Mouse (Mus musculus) layer of hippocampus, adult 2 months (tissue): Measurements from ENCODE around the gene Gpr146. TPM values are rescaled to one million over a fixed set of nuclear protein-coding genes. Genes with fewer than 3 reads are reported as not detected.
A peak's percentile ranks its signal among the peaks of the same experiment; 100 is the strongest.

Source experiments
- DNase-seq, 2 experiments: peaks; one replicate each; pipeline ENCODE4 v3.0.0; 2022; ENCODE audit warnings: low spot score in 2 of 2
- H3K27ac ChIP-seq: fragments of 200-600 bp; 2 replicates; pipeline ENCODE4 v1.8.1; 2022
- H3K4me3 ChIP-seq: fragments of 200-600 bp; 2 replicates; pipeline ENCODE4 v1.8.1; 2022; ENCODE audit warnings: mild to moderate bottlenecking
- CTCF ChIP-seq: fragments of 200-600 bp; conservative IDR thresholded peaks from 2 replicates; pipeline ENCODE4 v1.8.1; 2022; ENCODE audit warnings: antibody characterized with exemption, mild to moderate bottlenecking, moderate library complexity
- total RNA-seq, 2 experiments: library from RNA; stranded (reverse); gene quantifications; 2 replicates each; pipeline ENCODE4 v1.2.3; 2021

Gpr146 gene
- total RNA-seq, 2 experiments from 2014 or later = 11.5 to 12.8 TPM

DNA sequence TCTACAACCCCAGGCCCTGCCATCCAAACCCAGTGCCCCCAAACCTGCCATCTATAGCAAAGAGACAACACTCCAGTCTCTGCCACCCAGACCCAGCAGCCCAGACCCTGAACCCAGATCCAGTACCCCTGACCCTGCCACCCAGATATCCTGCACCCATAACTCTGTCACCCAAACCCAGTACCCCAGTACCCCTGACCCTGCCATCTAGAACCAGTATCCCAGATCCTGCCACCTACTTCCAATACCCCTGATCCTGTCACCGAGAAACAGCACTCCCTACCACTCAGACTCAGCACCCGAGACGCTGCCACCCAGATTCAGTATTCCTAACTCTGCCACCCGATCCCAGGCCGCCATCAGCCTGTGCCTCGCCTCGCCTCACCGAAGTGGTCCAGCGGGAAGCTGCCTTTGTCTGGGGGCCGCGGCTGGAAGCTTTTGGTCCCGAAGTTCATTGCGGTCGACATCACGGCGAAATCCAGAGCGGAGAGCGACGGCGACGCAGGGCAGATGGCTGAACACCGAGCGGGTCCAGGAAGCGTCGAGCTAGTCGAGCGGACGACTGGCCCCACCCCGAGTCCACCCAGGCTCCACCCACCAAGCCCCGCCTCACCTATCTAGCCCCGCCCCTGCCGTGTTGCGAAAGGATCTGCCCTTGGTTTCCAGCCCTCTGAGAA is 32.7 kb upstream of the Gpr146 start:
- TF ChIP-seq CTCF = peak; percentile 15; the same call in 1 of the 2 replicates
- H3K27ac ChIP-seq = peak overlapping the region; percentile 92
- H3K4me3 ChIP-seq = peak overlapping the region; percentile 76
- peak; percentile 90 to 92 for DNase-seq

DNA sequence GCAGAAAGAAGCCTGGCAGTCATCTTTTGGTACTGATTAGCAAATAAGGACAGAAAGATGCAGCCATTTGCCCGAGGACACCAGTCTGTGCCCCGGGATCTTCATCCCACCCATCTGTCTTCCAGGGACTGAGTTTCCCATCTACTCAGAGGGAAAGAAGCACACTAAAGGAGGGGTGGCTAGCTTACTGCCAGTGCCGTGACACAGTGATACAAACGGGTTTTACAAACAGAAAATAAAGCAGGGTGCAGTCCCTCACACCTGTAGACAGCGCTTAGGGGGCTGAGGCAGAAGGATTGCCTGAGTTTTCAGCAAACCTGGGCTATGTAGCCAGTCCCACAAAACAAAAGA is 32.2 kb upstream of the Gpr146 start:
- Histone ChIP-seq H3K4me3 (peak overlapping the region; percentile 76), H3K27ac (peak overlapping the region; percentile 77)
- no peak for DNase-seq
- TF ChIP-seq CTCF = no peak

DNA sequence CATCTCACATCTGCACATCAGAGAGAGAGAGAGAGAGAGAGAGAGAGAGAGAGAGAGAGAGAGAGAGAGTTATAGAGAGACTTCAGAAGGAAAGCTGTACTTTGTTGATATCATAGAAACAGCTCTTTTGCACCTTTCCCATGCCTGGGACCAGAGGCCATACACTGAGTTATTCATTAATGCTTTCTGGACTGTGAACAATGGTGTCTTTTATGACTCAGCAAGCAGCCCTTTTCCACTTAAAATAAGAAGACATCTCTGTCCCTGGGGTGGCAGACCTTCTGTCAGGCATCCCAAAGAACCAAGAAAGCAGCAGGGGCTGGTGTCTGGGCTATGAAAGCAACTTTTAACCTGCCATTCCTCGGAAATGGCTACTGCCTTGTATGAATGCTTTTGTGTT is 30.3 kb upstream of the Gpr146 start:
- H3K4me3 ChIP-seq = no peak overlapping the region
- TF ChIP-seq CTCF = no peak
- H3K27ac ChIP-seq = no peak overlapping the region
- DNase-seq = no peak

DNA sequence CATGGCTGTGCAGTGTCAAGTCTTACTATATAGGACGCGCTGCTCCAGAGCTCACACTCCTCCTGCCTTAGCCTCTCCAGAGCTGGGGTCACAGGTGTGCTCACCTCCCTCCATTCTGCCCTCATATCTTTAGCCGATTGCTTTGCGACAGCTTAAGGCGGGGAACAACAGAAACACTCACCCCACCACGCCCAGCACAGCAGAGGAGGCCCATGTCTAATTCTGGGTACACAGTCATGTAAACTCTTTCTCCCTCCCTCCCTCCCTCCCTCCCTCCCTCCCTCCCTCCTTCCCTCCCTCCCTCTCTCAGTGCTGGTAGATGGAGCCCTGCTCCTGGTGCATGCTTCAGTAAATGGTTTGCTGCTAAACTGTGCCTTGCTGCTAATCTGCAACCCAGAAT is 27.8 kb upstream of the Gpr146 start:
- TF ChIP-seq CTCF = no peak
- DNase-seq = no peak

DNA sequence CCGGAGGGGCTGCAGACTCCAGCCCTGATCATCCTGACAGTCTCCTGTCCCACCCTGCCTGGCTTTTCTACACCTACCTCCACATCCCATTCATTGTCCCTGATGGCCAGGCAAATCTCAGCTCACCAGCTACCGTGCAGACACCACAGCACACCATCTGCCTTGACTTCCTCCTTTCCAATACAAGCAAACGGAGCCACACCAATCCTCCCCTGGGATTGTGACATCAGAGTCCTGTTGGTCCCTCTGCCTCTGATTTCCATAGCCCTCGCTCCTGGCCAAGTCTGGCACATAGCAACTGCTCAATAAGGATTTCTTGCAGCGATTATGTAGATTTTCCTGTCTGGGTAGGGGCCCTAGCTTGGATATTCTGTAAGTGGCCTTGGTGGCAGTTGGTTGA is 26.4 kb upstream of the Gpr146 start, which contains the start of gene Cox19:
Cox19 (minus strand) TSS at position 285 of the 400 bp plus-strand sequence.
- DNase-seq = no peak
- H3K27ac ChIP-seq = no peak within 1 kb of the TSS
- TF ChIP-seq CTCF = no peak
- no peak within 1 kb of the TSS for H3K4me3 ChIP-seq

More for the DNA sequence above, 27.8 kb upstream of the Gpr146 start:
- Histone ChIP-seq H3K4me3 (no peak overlapping the region), H3K27ac (no peak overlapping the region)

DNA sequence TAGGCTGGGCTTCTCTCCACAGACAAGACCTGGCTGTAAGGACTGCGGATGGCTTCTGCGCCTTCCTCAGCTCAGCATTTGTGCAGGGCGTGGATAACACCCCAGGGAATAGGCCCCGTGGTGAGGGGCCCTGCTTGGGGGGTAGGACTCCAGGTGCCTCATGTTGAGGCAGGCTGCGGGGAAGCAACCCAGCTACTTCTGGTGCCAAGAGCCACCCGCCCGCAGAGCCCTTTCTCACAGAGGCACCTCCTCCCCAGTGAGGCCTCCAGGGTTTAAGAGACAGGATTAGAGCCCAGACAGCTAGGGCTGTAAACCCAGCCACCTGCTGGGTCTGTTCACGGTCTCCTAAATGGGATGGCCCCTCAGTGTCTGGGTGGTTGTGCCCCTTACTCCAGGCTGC is 25.9 kb upstream of the Gpr146 start:
- DNase-seq = no peak
- Histone ChIP-seq H3K4me3 (no peak overlapping the region), H3K27ac (no peak overlapping the region)
- no peak for TF ChIP-seq CTCF

DNA sequence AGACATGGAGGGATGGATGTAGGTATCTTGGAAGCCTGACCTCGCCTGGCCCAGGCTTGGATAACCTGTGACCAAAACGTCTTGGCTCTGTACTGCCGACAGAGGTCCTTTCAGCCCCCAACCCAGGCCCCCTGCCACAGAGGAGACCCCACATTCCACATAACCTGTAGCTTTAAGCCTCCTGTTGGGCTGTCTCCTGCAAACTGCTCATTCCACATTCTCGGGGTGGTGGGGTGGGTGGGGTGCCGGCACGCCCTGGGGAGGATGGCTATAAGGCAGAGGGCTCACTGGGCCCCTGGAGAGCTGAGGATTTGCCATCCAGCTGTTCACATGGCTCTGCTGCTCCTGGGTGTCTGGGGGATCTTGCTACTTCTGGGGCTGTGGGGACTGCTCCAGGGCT is 25.2 kb upstream of the Gpr146 start, which contains the start of gene Cyp2w1:
Cyp2w1 (plus strand) TSS at position 301 of the 400 bp plus-strand sequence.
- DNase-seq = no peak
- no peak for TF ChIP-seq CTCF
- H3K4me3 ChIP-seq = no peak within 1 kb of the TSS
- no peak within 1 kb of the TSS for H3K27ac ChIP-seq

DNA sequence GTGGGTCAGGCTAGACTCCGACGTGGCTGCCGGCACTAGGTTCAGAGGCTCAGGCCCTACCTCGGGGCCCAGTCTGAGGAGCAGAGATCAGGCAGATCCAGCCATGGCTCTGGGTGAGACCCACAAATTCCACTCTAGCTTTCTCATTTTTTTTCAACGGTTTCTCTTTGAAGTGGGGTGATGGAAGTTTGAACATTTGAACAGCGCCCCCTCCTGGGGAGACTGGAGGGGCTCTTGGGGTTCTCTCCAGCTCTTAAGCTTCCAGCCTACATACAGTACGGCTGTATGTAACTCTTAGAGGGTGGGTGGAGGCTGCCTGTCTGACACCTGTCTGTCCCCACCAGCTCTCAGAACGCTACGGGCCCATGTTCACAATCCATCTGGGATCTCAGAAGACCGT is 24.0 kb upstream of the Gpr146 start:
- DNase-seq = peak in 1 of 2 experiments; percentile 42
- peak; percentile 75 for TF ChIP-seq CTCF
- Histone ChIP-seq H3K27ac (no peak overlapping the region), H3K4me3 (no peak overlapping the region)

DNA sequence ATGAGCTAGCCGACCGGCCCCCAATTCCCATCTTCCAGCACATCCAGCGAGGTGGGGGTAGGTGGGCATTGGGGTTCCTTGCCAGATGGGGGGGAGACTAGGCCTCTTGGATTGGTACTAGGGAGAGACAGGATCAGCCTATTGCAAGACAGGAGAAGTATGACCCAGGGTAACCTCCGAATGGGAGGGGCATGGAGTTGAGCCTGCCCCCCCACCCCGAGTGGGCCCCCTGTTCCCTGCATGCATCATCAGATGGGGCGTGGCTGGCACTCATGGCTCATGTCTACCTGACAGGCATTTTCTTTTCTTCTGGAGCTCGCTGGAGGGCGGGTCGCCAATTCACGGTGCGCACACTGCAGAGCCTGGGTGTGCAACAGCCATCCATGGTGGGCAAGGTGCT is 23.6 kb upstream of the Gpr146 start:
- DNase-seq = no peak
- TF ChIP-seq CTCF = no peak
- H3K27ac ChIP-seq = no peak overlapping the region

DNA sequence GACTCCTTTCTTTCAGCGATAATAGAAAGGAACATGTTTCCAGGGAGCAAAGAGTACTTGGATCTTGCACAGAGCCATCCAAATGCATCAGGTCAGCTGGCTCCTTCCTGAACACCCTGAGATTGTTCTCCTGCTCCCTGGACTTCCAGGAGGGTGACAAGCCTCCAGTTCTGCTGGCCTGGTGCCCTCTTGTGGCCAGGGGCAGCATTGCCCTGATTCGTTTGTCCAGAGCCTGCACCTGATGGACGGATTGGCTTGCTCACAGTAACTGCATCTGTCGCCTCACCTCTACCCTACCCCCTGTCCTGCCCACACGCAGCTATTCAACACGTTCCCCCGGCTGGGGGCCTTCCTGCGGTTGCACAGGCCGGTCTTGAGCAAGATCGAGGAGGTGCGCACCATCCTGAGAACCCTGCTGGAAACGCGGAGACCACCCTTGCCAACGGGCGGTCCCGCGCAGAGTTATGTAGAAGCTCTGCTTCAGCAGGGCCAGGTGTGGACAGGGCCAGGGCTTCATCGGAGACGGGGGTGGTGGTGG is 22.2 kb upstream of the Gpr146 start:
- DNase-seq = peak; percentile 76 to 87

More for the DNA sequence above, 23.6 kb upstream of the Gpr146 start:
- no peak overlapping the region for H3K4me3 ChIP-seq

DNA sequence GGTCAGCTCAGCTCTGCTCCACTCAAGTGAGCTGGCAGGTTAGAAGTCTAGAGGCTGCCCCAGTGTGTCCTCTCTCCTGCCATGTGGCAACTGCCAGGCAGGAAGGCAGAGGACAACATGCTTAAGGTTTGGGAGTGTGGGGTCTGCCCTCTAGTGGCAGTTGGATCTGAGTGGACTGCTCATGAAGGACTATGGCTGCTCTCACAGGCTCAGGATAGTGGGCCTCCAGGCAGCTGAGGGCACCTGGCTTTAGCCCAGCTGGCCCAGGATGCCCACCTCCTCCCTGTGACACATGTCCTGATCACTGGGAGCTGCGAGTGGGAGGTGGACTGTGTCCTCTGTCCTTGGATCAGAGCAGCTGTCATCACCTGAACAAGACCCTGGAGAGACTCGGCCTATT is 18.8 kb upstream of the Gpr146 start:
- DNase-seq = no peak
- Histone ChIP-seq H3K27ac (peak overlapping the region; percentile 73), H3K4me3 (no peak overlapping the region)
- peak; percentile 77 for TF ChIP-seq CTCF

More for the DNA sequence above, 22.2 kb upstream of the Gpr146 start:
- peak; percentile 95 for TF ChIP-seq CTCF
- Histone ChIP-seq H3K27ac (no peak overlapping the region), H3K4me3 (no peak overlapping the region)

DNA sequence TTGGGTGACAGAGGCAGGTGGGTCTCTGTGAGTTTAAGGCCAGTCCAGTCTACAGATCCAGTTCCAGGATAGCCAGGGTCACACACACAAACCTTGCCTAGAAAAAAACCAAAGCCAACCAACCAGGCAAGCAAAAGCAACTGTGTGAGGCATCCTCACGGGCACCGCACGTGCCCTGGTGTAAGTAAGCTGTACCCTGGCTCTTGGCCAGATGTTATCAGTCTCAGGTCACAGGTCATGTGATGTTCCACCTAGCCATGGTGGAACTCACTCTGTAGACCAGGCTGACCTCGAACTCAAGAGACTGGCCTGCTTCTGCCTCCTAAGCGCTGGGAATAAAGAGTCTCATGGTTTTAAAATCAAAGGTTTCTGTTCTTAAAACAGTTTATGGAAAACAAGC is 18.3 kb upstream of the Gpr146 start:
- TF ChIP-seq CTCF = no peak

DNA sequence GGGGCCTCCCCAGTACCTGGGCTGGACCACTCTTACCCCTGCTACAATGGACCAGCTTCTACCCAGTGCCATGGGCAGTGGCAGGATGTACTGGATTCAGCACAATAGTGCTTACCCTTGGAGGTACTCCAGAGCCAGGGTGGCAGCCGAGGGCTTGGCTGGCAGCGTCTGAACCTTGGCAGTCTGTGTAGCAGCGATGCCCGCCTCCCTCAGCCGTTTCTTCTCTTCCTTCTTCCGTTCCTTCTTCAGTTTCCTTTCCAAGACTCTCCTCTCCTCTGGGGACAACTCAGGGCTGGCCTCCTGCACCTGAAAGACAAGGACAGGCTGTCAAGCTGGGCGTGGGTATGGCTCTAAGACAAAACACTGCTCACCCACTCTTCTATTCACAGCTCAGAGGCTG is 13.6 kb upstream of the Gpr146 start:
- TF ChIP-seq CTCF = no peak
- peak overlapping the region; percentile 91 for H3K27ac ChIP-seq
- DNase-seq = no peak
- no peak overlapping the region for H3K4me3 ChIP-seq

More for the DNA sequence above, 18.3 kb upstream of the Gpr146 start:
- DNase-seq = no peak
- H3K4me3 ChIP-seq = no peak overlapping the region
- H3K27ac ChIP-seq = peak overlapping the region; percentile 73
